Mouse (Mus musculus) lung, embryonic 15.5 days (tissue): ENCODE measurements around the gene Atp6v1f. TPM values are rescaled to one million over a fixed set of nuclear protein-coding genes. Genes with fewer than 3 reads are reported as not detected.
A peak's percentile ranks its signal among the peaks of the same experiment; 100 is the strongest.

Experiments used
- ATAC-seq: fragments of 200-750 bp; cut with Nextera tagmentation; 2 replicates; pipeline ENCODE4 v1.8.0; 2017; ENCODE audit warnings: moderate number of reproducible peaks, borderline replicate concordance; ENCODE audit not compliant: low FRiP score, low TSS enrichment; ENCODE audit errors: extremely low read depth
- H3K27ac ChIP-seq: fragments of 300-500 bp; sonication (generic); 2 replicates; pipeline ENCODE4 v1.5.1; 2015; ENCODE audit warnings: moderate library complexity, mild to moderate bottlenecking, inconsistent platforms
- H3K27me3 ChIP-seq: fragments of 300-500 bp; sonication (generic); 2 replicates; pipeline ENCODE4 v1.6.1; 2015; ENCODE audit warnings: inconsistent platforms
- H3K36me3 ChIP-seq: fragments of 300-500 bp; sonication (generic); 2 replicates; pipeline ENCODE4 v1.6.1; 2015; ENCODE audit warnings: inconsistent platforms
- H3K4me1 ChIP-seq: fragments of 300-500 bp; sonication (generic); 2 replicates; pipeline ENCODE4 v1.6.1; 2015; ENCODE audit warnings: inconsistent platforms
- H3K4me2 ChIP-seq: fragments of 300-500 bp; sonication (generic); 2 replicates; pipeline ENCODE4 v1.6.1; 2015; ENCODE audit warnings: inconsistent platforms, mild to moderate bottlenecking, moderate library complexity
- H3K4me3 ChIP-seq: fragments of 300-500 bp; sonication (generic); 2 replicates; pipeline ENCODE4 v1.5.1; 2015; ENCODE audit warnings: mild to moderate bottlenecking, inconsistent platforms
- H3K9ac ChIP-seq: fragments of 300-500 bp; sonication (generic); 2 replicates; pipeline ENCODE4 v1.6.1; 2015; ENCODE audit warnings: inconsistent platforms
- H3K9me3 ChIP-seq: fragments of 300-500 bp; sonication (generic); 2 replicates; pipeline ENCODE4 v1.6.1; 2016; ENCODE audit warnings: inconsistent platforms
- WGBS: fragments of 180-500 bp; shearing (Covaris S2); methylation state at CpG from one replicate; pipeline ENCODE4 v1.1.7; 2015; 5-methylcytosine and 5-hydroxymethylcytosine counted together
- polyA plus RNA-seq: library from polyadenylated mRNA; unstranded; fragments of >200 nt; fragmentation: Nextera tagmentation; extraction: Ambion mirVana; gene quantifications from 2 replicates; pipeline ENCODE4 v1.2.1, GENCODE M21; 2015

Atp6v1f gene
- polyA plus RNA-seq, 1 experiment from 2014 or later, result 201 TPM

DNA sequence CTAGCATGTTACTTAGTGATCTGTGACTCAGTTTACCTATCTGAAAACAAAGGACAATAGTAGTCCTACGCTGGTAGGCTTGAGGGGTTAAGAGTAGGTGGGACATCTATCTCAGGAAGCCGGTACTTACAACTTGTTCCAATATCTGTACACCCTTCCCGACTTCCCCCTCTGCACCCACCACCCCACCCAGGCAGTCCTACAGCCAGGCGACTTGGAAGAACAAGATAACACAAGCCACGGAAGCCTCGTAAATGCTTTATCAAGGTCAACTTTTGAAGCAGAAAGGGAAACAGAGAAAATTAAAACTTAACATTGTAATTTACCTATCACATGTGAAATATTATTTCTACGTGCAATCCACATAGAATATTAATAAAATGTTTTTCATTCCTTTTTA lies 32.7 kb downstream of the Atp6v1f start:
- Histone ChIP-seq H3K36me3 (peaks cover 2% of the 10 kb centered on the region; the same call in 1 of the 2 replicates), H3K4me1 (no peaks in the 10 kb centered on the region), H3K4me2 (no peak overlapping the region), H3K9me3 (no peaks in the 10 kb centered on the region), H3K27ac (no peak overlapping the region), H3K4me3 (no peak overlapping the region), H3K9ac (no peak overlapping the region), H3K27me3 (peaks cover 16% of the 10 kb centered on the region)
- ATAC-seq, result no peak
- 88% methylated on average over 7 of the region's 7 CpGs for WGBS

DNA sequence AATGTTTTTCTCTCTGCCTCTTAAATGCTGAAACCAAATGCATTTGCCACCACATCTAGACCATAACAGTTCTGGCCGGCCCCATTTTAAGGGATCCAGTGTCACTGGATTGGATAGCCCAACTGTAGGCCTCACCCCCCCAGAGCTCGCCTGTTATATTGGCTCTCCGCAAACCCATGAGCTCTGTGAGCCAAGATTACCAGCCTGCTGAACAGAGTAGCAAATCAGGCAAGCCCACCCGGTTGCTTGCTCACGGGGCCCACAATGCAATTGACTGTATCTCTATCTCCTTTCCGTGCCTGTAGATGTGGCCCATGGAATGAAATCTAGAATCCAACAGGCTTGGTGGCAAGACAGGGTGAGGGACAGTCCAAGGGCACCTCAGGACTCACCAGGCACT lies 33.3 kb downstream of the Atp6v1f start:
- no peak overlapping the region for H3K4me3 ChIP-seq
- no peak overlapping the region for H3K4me2 ChIP-seq
- H3K27me3 ChIP-seq, result peaks cover 13% of the 10 kb centered on the region
- no peaks in the 10 kb centered on the region for H3K4me1 ChIP-seq
- H3K36me3 ChIP-seq, result peaks cover 2% of the 10 kb centered on the region; the same call in 1 of the 2 replicates
- no peaks in the 10 kb centered on the region for H3K9me3 ChIP-seq
- no peak for ATAC-seq
- no peak overlapping the region for H3K27ac ChIP-seq
- WGBS, result 91% methylated on average over 6 of the region's 6 CpGs
- H3K9ac ChIP-seq, result no peak overlapping the region

DNA sequence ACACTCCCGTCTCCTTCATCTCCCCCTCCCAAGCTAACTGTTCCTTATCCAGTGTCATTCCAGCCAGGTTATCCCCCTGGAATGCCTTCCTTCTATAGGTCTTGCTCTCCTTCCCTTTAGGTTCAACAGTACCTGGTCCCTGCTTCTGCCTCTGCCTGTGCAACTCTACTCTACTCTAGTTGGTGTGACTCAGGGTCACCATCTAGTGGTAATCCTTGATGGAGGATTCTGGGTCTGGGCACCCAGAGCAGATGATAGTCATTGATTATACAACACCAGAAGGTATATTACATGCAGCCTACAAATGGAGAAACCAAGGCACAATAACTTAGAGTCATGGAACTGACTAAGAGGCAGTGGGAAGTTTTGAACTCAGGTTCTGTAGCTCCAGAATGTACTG lies 34.1 kb downstream of the Atp6v1f start:
- Histone ChIP-seq H3K4me1 (peaks cover 3% of the 10 kb centered on the region; the same call in 1 of the 2 replicates), H3K9me3 (no peaks in the 10 kb centered on the region), H3K27ac (no peak overlapping the region), H3K4me3 (no peak overlapping the region), H3K27me3 (peaks cover 8% of the 10 kb centered on the region), H3K4me2 (no peak overlapping the region), H3K36me3 (peaks cover 2% of the 10 kb centered on the region; the same call in 1 of the 2 replicates), H3K9ac (no peak overlapping the region)
- WGBS, result 100% methylated on average over 1 of the region's 1 CpGs
- ATAC-seq, result no peak

DNA sequence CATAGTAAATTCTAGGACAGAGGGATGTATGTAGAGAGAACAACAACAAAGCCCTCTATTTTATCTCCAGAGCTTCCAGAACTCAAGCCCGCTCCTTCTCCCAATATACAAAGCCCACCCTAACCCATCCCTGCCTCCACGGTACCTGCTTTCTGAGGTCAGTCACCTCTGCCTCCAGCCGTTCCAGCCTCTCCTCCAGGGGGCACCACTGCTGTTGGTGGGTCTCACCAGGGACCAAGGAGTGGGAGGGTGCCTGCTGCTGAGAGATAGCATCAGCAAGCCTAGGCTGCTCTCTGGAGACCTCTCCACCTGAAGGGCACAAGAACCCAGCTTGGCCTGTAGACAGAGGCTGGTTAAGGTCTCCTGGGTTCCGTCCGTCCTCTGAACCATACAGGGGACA lies 38.0 kb downstream of the Atp6v1f start:
- no peaks in the 10 kb centered on the region for H3K36me3 ChIP-seq
- no peak overlapping the region for H3K4me3 ChIP-seq
- H3K9me3 ChIP-seq, result no peaks in the 10 kb centered on the region
- no peak overlapping the region for H3K9ac ChIP-seq
- H3K27ac ChIP-seq, result no peak overlapping the region
- WGBS, result 86% methylated on average over 5 of the region's 5 CpGs
- ATAC-seq, result no peak
- H3K4me1 ChIP-seq, result peaks cover 11% of the 10 kb centered on the region; the same call in 1 of the 2 replicates
- 0 out of 2 replicates have a peak, but pooled peaks cover 3% of the 10 kb centered on the region for H3K27me3 ChIP-seq
- no peak overlapping the region for H3K4me2 ChIP-seq

DNA sequence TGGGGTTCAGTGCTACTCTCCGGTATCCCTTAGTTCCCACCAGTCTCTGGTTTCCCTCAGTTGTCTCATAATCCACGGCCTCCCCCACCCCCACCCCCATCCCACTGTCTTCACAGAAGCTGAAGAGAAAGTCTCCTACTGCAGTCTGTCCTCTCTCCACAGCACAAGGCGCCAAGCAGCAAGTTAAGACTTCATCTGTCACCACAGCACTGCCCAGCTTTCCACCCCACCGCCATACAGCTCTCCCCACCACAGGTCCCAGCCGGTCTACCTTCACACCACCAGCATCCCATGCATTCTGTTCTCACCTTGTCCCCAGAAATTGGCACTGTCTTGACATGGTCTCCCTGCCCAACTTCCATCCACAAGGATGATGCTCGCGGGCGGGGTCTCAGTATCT lies 39.3 kb downstream of the Atp6v1f start:
- peak overlapping the region; percentile 42 for H3K9ac ChIP-seq
- peak overlapping the region; percentile 87 for H3K4me2 ChIP-seq
- H3K4me3 ChIP-seq, result peak overlapping the region; percentile 59
- no peak for ATAC-seq
- H3K27ac ChIP-seq, result no peak overlapping the region
- H3K36me3 ChIP-seq, result no peaks in the 10 kb centered on the region
- peaks cover 11% of the 10 kb centered on the region; the same call in 1 of the 2 replicates for H3K4me1 ChIP-seq
- 0 out of 2 replicates have a peak, but pooled peaks cover 3% of the 10 kb centered on the region for H3K27me3 ChIP-seq
- no peaks in the 10 kb centered on the region for H3K9me3 ChIP-seq
- 22% methylated on average over 8 of the region's 8 CpGs for WGBS

DNA sequence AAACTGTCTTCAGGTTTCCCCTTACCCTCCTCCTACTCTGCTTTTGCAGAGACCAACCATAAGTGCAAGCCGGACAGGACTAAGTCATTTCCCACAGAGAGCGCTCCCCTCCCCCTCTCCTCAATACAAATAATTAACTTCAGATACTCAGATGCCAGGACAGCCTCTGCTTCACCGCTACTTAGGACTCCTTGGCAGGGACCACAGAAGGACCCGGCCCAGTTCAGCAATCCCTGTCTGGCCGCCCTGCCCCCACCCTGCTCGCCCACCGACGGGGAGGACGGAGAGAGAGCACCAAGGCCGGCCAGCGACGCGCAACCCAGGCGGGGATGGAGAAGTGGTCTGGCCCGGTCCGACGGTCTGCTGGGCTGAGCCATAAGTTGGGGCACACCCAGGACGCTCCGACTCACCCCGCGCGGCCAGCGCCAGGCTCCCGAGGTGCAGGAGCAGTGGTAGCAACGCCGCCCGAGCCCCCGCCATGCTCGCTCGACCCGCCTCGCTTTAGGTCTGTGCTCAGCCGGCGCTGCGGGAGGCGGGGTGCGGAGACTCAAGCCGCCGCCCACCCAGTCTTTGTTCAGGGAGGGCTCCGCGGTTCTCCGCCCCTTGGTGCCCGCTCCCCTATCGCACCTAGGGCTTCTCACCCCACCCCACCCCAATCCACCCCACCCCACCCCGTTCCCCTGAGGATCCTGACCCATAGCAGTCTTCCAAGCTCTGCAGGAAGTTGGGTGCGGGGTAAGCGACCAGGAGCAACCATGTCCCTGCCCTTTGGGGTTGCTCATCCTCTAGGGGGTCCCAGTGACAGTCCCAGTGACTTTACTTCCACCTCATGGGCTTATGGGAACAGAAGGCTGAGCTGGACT lies 40.2 kb downstream of the Atp6v1f start, which contains the start of gene Kcp:
TSS of gene Kcp (minus strand) at position 506 of the 863 bp plus-strand sequence.
- Histone ChIP-seq H3K4me3 (peak within 1 kb of the TSS; percentile 59), H3K4me1 (peaks cover 11% of the 10 kb centered on the region; the same call in 1 of the 2 replicates), H3K36me3 (no peaks in the 10 kb centered on the region), H3K9me3 (no peaks in the 10 kb centered on the region), H3K4me2 (peak within 1 kb of the TSS; percentile 87), H3K9ac (peak within 1 kb of the TSS; percentile 42), H3K27ac (no peak within 1 kb of the TSS), H3K27me3 (0 out of 2 replicates have a peak, but pooled peaks cover 3% of the 10 kb centered on the region)
- WGBS, result under 1% methylated on average over 43 of the region's 47 CpGs
- ATAC-seq, result peak; percentile 66; the same call in 1 of the 2 replicates

DNA sequence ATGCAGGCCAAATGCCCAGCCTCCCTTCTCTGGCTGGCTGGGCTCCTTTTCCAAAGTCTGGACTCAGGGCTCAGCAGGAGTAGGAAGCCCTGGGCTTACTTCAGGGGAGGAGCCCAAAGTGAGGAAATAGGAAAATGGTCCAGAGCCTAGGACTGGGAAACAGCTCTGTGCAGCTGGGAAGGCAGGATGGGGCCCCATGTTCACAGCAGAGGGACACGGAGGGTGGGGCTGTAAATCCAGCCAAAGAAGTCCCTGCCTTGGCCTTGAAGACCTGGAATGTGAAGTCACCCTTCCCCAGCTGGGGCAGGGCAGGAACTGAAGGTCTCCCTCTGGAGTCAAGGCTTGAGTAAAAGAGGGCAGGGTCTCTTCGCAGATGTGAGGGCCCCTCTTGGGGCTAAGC lies 41.6 kb downstream of the Atp6v1f start:
- Histone ChIP-seq H3K4me1 (peaks cover 20% of the 10 kb centered on the region), H3K36me3 (no peaks in the 10 kb centered on the region), H3K27ac (0 out of 2 replicates have a peak overlapping the region, but pooled peaks have one; percentile 0), H3K9me3 (no peaks in the 10 kb centered on the region), H3K4me3 (no peak overlapping the region), H3K9ac (no peak overlapping the region), H3K4me2 (no peak overlapping the region), H3K27me3 (0 out of 2 replicates have a peak, but pooled peaks cover 3% of the 10 kb centered on the region)
- 39% methylated on average over 2 of the region's 2 CpGs for WGBS
- no peak for ATAC-seq

DNA sequence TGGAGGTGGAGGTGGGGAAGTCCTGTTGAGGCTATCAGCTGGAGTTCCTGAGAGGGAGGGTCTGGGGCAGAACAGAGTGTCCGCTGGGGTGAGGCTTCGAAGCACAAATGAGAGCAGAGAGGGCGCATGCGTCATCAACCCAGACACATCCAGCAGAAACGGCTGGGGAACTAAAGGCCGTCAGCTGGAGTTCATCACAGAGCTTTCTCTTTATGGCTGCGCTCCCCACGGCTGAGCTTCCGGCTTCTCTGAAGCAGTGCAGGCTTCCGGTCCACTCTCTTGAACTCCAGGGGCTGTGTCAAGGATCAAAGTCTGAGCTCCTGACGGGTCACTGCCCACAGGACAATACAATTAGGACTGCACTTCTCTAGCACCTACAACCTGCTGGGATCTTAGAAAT lies 45.8 kb downstream of the Atp6v1f start:
- H3K9ac ChIP-seq, result no peak overlapping the region

DNA sequence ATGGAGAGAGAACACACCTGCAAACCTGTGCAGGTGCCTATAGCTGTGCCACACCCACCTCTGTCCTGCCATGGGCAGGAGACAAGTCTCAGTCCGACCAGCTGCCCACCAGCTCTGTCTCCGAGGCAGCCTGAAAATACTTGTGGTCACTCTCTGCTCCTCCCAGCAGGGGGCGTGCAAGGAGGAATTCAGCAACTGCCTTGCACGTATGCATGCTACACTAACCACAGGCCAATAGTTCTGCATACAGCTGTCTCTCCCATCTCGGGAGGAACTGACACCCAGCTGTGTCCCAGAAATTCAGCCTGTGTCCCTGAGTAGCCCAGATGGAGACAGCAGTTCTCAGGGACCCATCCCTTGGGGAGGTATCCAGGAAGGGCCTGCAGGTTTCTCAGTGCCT lies 49.6 kb downstream of the Atp6v1f start:
- ATAC-seq, result no peak
- Histone ChIP-seq H3K9ac (no peak overlapping the region), H3K27ac (no peak overlapping the region)

More for the DNA sequence above, 45.8 kb downstream of the Atp6v1f start:
- no peaks in the 10 kb centered on the region for H3K27me3 ChIP-seq
- 0% methylated on average over 11 of the region's 11 CpGs for WGBS
- H3K4me3 ChIP-seq, result peak overlapping the region; percentile 9
- H3K36me3 ChIP-seq, result no peaks in the 10 kb centered on the region
- H3K27ac ChIP-seq, result peak overlapping the region; percentile 38
- H3K4me1 ChIP-seq, result peaks cover 8% of the 10 kb centered on the region; the same call in 1 of the 2 replicates
- peak overlapping the region; percentile 46 for H3K4me2 ChIP-seq
- peak; percentile 82 for ATAC-seq
- H3K9me3 ChIP-seq, result no peaks in the 10 kb centered on the region

More for the DNA sequence above, 49.6 kb downstream of the Atp6v1f start:
- Histone ChIP-seq H3K4me3 (no peak overlapping the region), H3K27me3 (no peaks in the 10 kb centered on the region), H3K4me2 (no peak overlapping the region), H3K9me3 (no peaks in the 10 kb centered on the region), H3K4me1 (peaks cover 8% of the 10 kb centered on the region; the same call in 1 of the 2 replicates), H3K36me3 (no peaks in the 10 kb centered on the region)
- WGBS, result 6% methylated on average over 5 of the region's 5 CpGs

Other genes starting within 250 kb of the Atp6v1f start
- 45.6 and 46.2 TPM in 2 replicates for gene Hilpda, start 195.2 kb upstream of the Atp6v1f start, polyA plus RNA-seq
- gene Fam71f2, start 188.1 kb upstream of the Atp6v1f start, polyA plus RNA-seq, result 0.51 and 0.68 TPM in 2 replicates
- 0.11 TPM in 1 of 2 replicates, not detected in the other for gene Fam71f1, start 148.6 kb upstream of the Atp6v1f start, polyA plus RNA-seq
- gene Calu, start 119.6 kb upstream of the Atp6v1f start, polyA plus RNA-seq, result 427 and 444 TPM in 2 replicates
- gene Opn1sw, start 79.2 kb upstream of the Atp6v1f start, polyA plus RNA-seq, result 0.44 and 0.77 TPM in 2 replicates
- gene Ccdc136, start 71.4 kb upstream of the Atp6v1f start, polyA plus RNA-seq, result 7.8 and 9.1 TPM in 2 replicates
- 5.8 and 6.7 TPM in 2 replicates for gene Flnc, start 34.5 kb upstream of the Atp6v1f start, polyA plus RNA-seq
- gene Atp6v1fnb, start 3.7 kb downstream of the Atp6v1f start, polyA plus RNA-seq, result not detected in 2 replicates
- gene Kcp, start 40.2 kb downstream of the Atp6v1f start, polyA plus RNA-seq, result 14.0 and 14.1 TPM in 2 replicates
- gene Irf5, start 58.9 kb downstream of the Atp6v1f start, polyA plus RNA-seq, result 4.4 and 6.2 TPM in 2 replicates
- 81.8 and 83.2 TPM in 2 replicates for gene Tnpo3, start 142.2 kb downstream of the Atp6v1f start, polyA plus RNA-seq
- 4.4 and 5.0 TPM in 2 replicates for gene Tspan33, start 226.5 kb downstream of the Atp6v1f start, polyA plus RNA-seq